Mouse (Mus musculus) heart, adult 2 months (tissue): Measurements from ENCODE around the gene Hsdl2.

ENCODE experiments used
- CTCF ChIP-seq: fragments of 200-600 bp; IDR thresholded peaks from 2 replicates; pipeline ENCODE4 v1.8.1; 2022; ENCODE audit warnings: antibody characterized with exemption, mild to moderate bottlenecking, moderate library complexity
- POLR2A ChIP-seq: fragments of 200-500 bp; IDR thresholded peaks from 2 replicates; pipeline ENCODE4 v1.6.1; 2011; ENCODE audit warnings: mild to moderate bottlenecking, low read depth, low read length, control low read depth; ENCODE audit not compliant: insufficient read depth

- TF ChIP-seq CTCF (no peak), POLR2A (peak; percentile 76)
Observed at GRCm38 (mm10) chr4:59549175-59549976, 32.0 kb upstream of the Hsdl2 start, which contains the start of gene Ptbp3.
